Mouse (Mus musculus) heart, postnatal 0 days (tissue): ENCODE results near the gene Itpr1.

ENCODE experiments used
- CTCF ChIP-seq: IDR thresholded peaks from 2 replicates; pipeline ENCODE4 v1.5.1; 2016; ENCODE audit warnings: antibody characterized with exemption, control low read depth, low read depth
- EP300 ChIP-seq: IDR thresholded peaks from 2 replicates; pipeline ENCODE4 v1.6.1; 2016; ENCODE audit warnings: antibody characterized with exemption, low read depth

- TF ChIP-seq CTCF (no peak), EP300 (no peak)
Measured at GRCm38 (mm10) chr6:108316951-108317350, 104.1 kb downstream of the Itpr1 start.
